In the genomic region with DNA sequence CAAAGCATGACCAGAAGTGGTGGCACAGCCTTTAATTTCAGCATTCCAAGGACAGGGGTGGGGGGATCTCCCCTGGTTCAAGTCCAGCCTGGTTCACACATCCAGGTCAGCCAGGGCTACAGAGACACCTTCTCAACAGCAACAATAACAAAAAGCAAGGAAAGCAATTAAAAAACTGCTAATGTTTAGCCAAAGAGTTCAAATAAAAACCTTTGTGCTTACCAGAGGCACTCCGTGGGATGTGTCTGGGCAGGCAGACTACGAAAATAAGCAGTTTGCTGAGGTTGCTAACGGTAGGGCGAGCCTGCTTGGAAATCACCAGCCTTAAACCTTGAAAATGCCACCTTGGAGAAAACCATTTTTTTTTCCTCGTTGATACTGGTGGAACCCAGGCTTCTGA, we compare ENCODE assay signal across 8 mouse cellular contexts. TPM values are rescaled to one million over a fixed set of nuclear protein-coding genes. Genes with fewer than 3 reads are reported as not detected.
DNase-seq lines count a peak whose midpoint lies in the region; ATAC-seq and TF ChIP-seq lines count a peak whose summit lies in the region.

A gene (plus strand): TSS at position 221 of the 400 bp plus-strand sequence.

- DNase-seq in frontal cortex, adult 2 months (ENCODE audit: extremely low spot score in 1 of 2, low spot score in 1 of 2), result no peak
- no peak for DNase-seq in gastrocnemius, postnatal 36 days
- DNase-seq in right cerebral cortex, adult 18-20 months, result no peak

- ATAC-seq in frontal cortex, adult (ENCODE audit: low TSS enrichment), result no peak
- ATAC-seq in intestine, embryonic 16.5 days, result no peak
- no peak for ATAC-seq in limb, embryonic 13.5 days (ENCODE audit: low FRiP score, low read depth)

- no peaks in the 10 kb centered on the region for H3K36me3 ChIP-seq in intestine, embryonic 16.5 days (ENCODE audit: control insufficient read depth, insufficient read depth, low read length)
- peaks cover 3% of the 10 kb centered on the region; the same call in 1 of the 2 replicates for H3K36me3 ChIP-seq in limb, embryonic 13.5 days
- no peaks in the 10 kb centered on the region for H3K36me3 ChIP-seq in small intestine, adult 2 months (ENCODE audit: control insufficient read depth, insufficient read depth, low read length)

- H3K4me1 ChIP-seq in bone marrow, adult 2 months (ENCODE audit: control insufficient read depth, insufficient read depth, low read length), result peaks cover 2% of the 10 kb centered on the region; the same call in 1 of the 2 replicates
- peaks cover 8% of the 10 kb centered on the region for H3K4me1 ChIP-seq in intestine, embryonic 16.5 days (ENCODE audit: control insufficient read depth, insufficient read depth, low read length)
- peaks cover 14% of the 10 kb centered on the region for H3K4me1 ChIP-seq in limb, embryonic 13.5 days
- peaks cover 5% of the 10 kb centered on the region; the same call in 1 of the 2 replicates for H3K4me1 ChIP-seq in small intestine, adult 2 months (ENCODE audit: control insufficient read depth, insufficient read depth, insufficient read length, low read length)

- no peak within 1 kb of the TSS for H3K9ac ChIP-seq in intestine, embryonic 16.5 days (ENCODE audit: low read depth, low read length)
- no peak within 1 kb of the TSS for H3K9ac ChIP-seq in limb, embryonic 13.5 days

- H3K4me2 ChIP-seq in intestine, embryonic 16.5 days (ENCODE audit: low read depth, low read length), result no peak within 1 kb of the TSS
- H3K4me2 ChIP-seq in limb, embryonic 13.5 days (replicated peaks), result no peak within 1 kb of the TSS

- intact Hi-C loops in gastrocnemius, postnatal 36 days (cut with DNase I), result loop anchor here (2.0 kb wide), 1 partner anchor 72 kb away; no protein-coding TSS in a partner anchor

- no peak within 1 kb of the TSS for H3K27ac ChIP-seq in bone marrow, adult 2 months (ENCODE audit: control insufficient read depth, insufficient read depth, low read depth, low read length, poor library complexity)
- H3K27ac ChIP-seq in intestine, embryonic 16.5 days (ENCODE audit: low read length), result no peak within 1 kb of the TSS
- H3K27ac ChIP-seq in limb, embryonic 13.5 days, result no peak within 1 kb of the TSS
- H3K27ac ChIP-seq in small intestine, adult 2 months (ENCODE audit: insufficient read depth, low read depth, low read length), result no peak within 1 kb of the TSS

- H3K4me3 ChIP-seq in bone marrow, adult 2 months (replicated peaks; ENCODE audit: control insufficient read depth, low read depth, low read length), result no peak within 1 kb of the TSS
- no peak within 1 kb of the TSS for H3K4me3 ChIP-seq in intestine, embryonic 16.5 days (ENCODE audit: low read length)
- no peak within 1 kb of the TSS for H3K4me3 ChIP-seq in limb, embryonic 13.5 days
- no peak within 1 kb of the TSS for H3K4me3 ChIP-seq in small intestine, adult 2 months (ENCODE audit: low read depth, low read length)

- H3K9me3 ChIP-seq in intestine, embryonic 16.5 days (ENCODE audit: control insufficient read depth, low read length), result no peaks in the 10 kb centered on the region
- no peaks in the 10 kb centered on the region for H3K9me3 ChIP-seq in limb, embryonic 13.5 days

- no peak for TF ChIP-seq CTCF in bone marrow, adult 2 months (IDR thresholded peaks at IDR 0.05; ENCODE audit: control insufficient read depth, insufficient read depth, low read length)
- TF ChIP-seq CTCF in small intestine, adult 2 months (IDR thresholded peaks at IDR 0.05; ENCODE audit: extremely low read depth, insufficient read length, insufficient replicate concordance, low read depth, low read length), result no peak

- TF ChIP-seq POLR2A in bone marrow, adult 2 months (IDR thresholded peaks at IDR 0.05; ENCODE audit: borderline replicate concordance, control insufficient read depth, low read depth, low read length), result no peak
- TF ChIP-seq POLR2A in small intestine, adult 2 months (IDR thresholded peaks at IDR 0.05; ENCODE audit: low read depth, low read length), result no peak

- H3K27me3 ChIP-seq in intestine, embryonic 16.5 days (replicated peaks; ENCODE audit: control insufficient read depth, insufficient read depth, low read length), result no peaks in the 10 kb centered on the region
- H3K27me3 ChIP-seq in limb, embryonic 13.5 days, result no peaks in the 10 kb centered on the region
- no peaks in the 10 kb centered on the region for H3K27me3 ChIP-seq in small intestine, adult 2 months (ENCODE audit: control insufficient read depth, insufficient read depth, low read length)

- WGBS in bone marrow, adult 2 months, result 91% methylated on average over 5 of the region's 5 CpGs
- WGBS in intestine, embryonic 16.5 days, result 78% methylated on average over 5 of the region's 5 CpGs
- 71% methylated on average over 5 of the region's 5 CpGs for WGBS in limb, embryonic 13.5 days
- WGBS in small intestine, adult 2 months, result 83% methylated on average over 5 of the region's 5 CpGs

RNA-seq across cellular contexts. Expression of the gene that starts here (rescaled TPM):
- 124 and 130 TPM in 2 replicates for polyA plus RNA-seq in frontal cortex, adult 2 months (2012; rRNA removed)
- 158 and 241 TPM in 2 replicates for polyA plus RNA-seq in bone marrow, adult 2 months (2011; ENCODE audit: insufficient read depth, insufficient read length, low replicate concordance, missing spikeins)
- total RNA-seq in gastrocnemius, postnatal 36 days (2021), result 10 to 100 TPM; 17.0 to 18.0 TPM
- 204 and 233 TPM in 2 replicates for polyA plus RNA-seq in intestine, embryonic 16.5 days (2015; fragmentation: Nextera tagmentation; extraction: Ambion mirVana)
- polyA plus RNA-seq in limb, embryonic 13.5 days (2015; fragmentation: Nextera tagmentation; extraction: Ambion mirVana), result 310 and 326 TPM in 2 replicates
- 15.1 and 35.4 TPM in 2 replicates for polyA plus RNA-seq in small intestine, adult 2 months (2012; rRNA removed)
